Mouse (Mus musculus) erythroblast, embryonic 14.5 days (primary cell): ENCODE measurements around the gene Olfr13. TPM values are rescaled to one million over a fixed set of nuclear protein-coding genes. Genes with fewer than 3 reads are reported as not detected.
"Not testable (repeated sequence)": the region's sequence is repeated elsewhere in the genome, so short reads cannot be mapped to it uniquely, and the experiment has no call there.

Experiments used
- H3K27me3 ChIP-seq: 2 replicates; pipeline ENCODE4 v1.6.1; 2012; ENCODE audit warnings: inconsistent platforms; ENCODE audit not compliant: control insufficient read depth
- H3K36me3 ChIP-seq: 2 replicates; pipeline ENCODE4 v1.6.1; 2012; ENCODE audit warnings: mild to moderate bottlenecking, inconsistent platforms; ENCODE audit not compliant: control insufficient read depth
- H3K4me1 ChIP-seq: 2 replicates; pipeline ENCODE4 v1.6.1; 2012; ENCODE audit warnings: inconsistent platforms; ENCODE audit not compliant: control insufficient read depth
- H3K4me3 ChIP-seq: replicated peaks from 2 replicates; pipeline ENCODE3; 2012; ENCODE audit warnings: moderate library complexity, mild to moderate bottlenecking, inconsistent platforms
- H3K9me3 ChIP-seq: 2 replicates; pipeline ENCODE4 v1.6.1; 2012; ENCODE audit warnings: low read length, inconsistent platforms, mixed read lengths; ENCODE audit not compliant: control insufficient read depth
- GATA1 ChIP-seq: IDR thresholded peaks from 2 replicates; pipeline ENCODE4 v1.6.1; 2012; ENCODE audit warnings: low read length, inconsistent platforms, mixed read lengths
- TAL1 ChIP-seq: IDR thresholded peaks from 3 replicates; pipeline ENCODE4 v1.6.1; 2012; ENCODE audit warnings: low read length, inconsistent platforms, mixed read lengths
- polyA plus RNA-seq: library from polyadenylated mRNA; stranded (reverse); fragments of >175 nt; gene quantifications from 2 replicates; pipeline ENCODE4 v1.2.3, GENCODE M21; 2012

The Olfr13 gene
- polyA plus RNA-seq: not detected in 2 replicates

DNA sequence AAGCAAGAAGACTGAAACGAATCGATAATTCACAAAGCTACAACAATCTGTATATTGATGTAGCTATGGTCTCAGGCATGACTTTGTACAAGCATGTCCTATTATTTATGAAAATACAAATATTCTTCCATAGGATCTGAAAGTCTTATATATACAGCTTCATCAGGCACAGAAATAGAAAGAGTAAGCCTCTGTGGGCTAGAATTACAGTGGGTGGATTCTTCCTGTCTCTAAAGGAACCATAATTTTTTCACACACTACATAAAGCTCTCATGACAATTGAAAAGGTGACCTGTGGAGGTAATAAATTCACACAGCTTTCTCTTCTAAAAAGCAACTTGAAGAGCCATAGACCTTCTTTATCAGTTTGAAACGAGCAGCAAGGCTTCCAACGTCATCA, at the start of gene Olfr13:
Olfr13 (plus strand) TSS at position 301 of the 400 bp plus-strand sequence.
- no peaks in the 10 kb centered on the region for H3K27me3 ChIP-seq
- TF ChIP-seq TAL1 (no peak), GATA1 (no peak)
- no peaks in the 10 kb centered on the region for H3K4me1 ChIP-seq
- H3K4me3 ChIP-seq: no peak within 1 kb of the TSS
- H3K36me3 ChIP-seq: no peaks in the 10 kb centered on the region
- H3K9me3 ChIP-seq: no peaks in the 10 kb centered on the region

- H3K27me3 ChIP-seq, H3K4me1 ChIP-seq, H3K36me3 ChIP-seq, H3K4me3 ChIP-seq, H3K9me3 ChIP-seq: not testable (repeated sequence)
Observed at GRCm38 (mm10) chr6:43146267-43146666, 25.7 kb upstream of the Olfr13 start, which contains the start of gene Olfr237-ps1. Gene Olfr237-ps1, plus strand, starts transcription at chr6:43146567.

- no peaks in the 10 kb centered on the region for H3K4me1 ChIP-seq
- no peaks in the 10 kb centered on the region for H3K36me3 ChIP-seq
- no peaks in the 10 kb centered on the region for H3K9me3 ChIP-seq
- no peaks in the 10 kb centered on the region for H3K27me3 ChIP-seq
- TF ChIP-seq GATA1 (no peak), TAL1 (no peak)
- no peak overlapping the region for H3K4me3 ChIP-seq
Observed at GRCm38 (mm10) chr6:43159502-43159901, 12.4 kb upstream of the Olfr13 start.

DNA sequence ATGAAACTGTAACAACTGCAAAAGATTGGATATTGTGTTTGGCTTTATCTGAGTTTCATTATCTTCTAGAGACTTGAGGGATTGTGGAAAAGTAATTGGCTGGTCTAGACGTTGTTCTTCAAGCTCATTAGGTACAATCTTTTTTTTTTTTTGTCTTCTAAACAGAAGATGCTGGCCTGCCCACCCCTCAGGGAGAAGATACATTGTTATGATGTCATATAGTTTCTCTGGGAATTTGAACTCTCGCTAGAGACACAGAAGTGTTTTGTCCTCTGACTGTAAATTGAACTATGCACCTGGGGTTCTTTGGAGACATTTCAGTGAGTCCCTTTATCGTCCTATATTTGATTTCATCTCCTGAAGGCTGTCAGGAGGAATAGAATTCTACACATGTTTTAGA, 9.0 kb upstream of the Olfr13 start, which contains the start of gene Olfr437:
Olfr437 (plus strand) TSS at position 301 of the 400 bp plus-strand sequence.
- Histone ChIP-seq H3K4me1 (no peaks in the 10 kb centered on the region), H3K27me3 (no peaks in the 10 kb centered on the region), H3K9me3 (no peaks in the 10 kb centered on the region), H3K36me3 (no peaks in the 10 kb centered on the region), H3K4me3 (no peak within 1 kb of the TSS)
- TF ChIP-seq TAL1: no peak
- no peak for TF ChIP-seq GATA1

DNA sequence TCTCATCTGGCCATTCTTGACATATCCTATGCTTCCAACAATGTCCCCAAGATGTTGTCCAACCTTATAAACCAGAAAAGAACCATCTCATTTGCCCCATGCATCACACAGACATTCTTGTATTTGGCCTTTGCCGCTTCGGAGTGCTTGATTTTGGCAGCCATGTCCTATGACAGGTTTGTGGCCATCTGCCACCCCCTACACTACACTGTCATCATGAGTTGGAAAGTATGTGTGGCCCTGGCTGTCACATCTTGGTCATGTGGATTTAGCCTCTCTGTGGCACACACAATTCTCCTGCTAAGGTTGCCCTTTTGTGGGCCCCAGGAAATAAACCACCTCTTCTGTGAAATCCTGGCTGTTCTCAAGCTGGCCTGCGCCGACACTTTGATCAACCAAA, 4.7 kb upstream of the Olfr13 start:
- Histone ChIP-seq H3K9me3 (no peaks in the 10 kb centered on the region), H3K27me3 (no peaks in the 10 kb centered on the region)
- no peak for TF ChIP-seq GATA1
- TF ChIP-seq TAL1: no peak

DNA sequence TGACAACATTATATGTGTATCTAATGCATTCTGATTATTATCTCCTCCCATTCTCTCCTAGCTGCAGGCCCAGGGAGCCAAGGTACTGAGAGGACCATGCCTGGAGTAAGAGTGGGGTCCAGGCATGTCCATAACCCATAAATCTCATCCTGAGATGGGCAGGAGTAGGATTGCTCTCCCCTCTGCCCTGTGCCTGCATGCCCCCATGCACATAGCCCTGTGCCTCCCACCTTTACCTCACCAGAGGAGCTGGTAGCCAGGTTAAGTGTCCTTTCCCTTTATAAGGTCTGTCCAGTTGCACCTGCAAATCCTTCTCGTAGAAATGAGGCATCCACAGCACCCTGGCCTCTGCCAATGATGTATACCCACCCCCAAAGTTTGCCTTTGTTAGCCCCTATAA, 6.2 kb downstream of the Olfr13 start:
- Histone ChIP-seq H3K9me3 (no peaks in the 10 kb centered on the region), H3K36me3 (no peaks in the 10 kb centered on the region), H3K4me3 (no peak overlapping the region), H3K4me1 (no peaks in the 10 kb centered on the region), H3K27me3 (no peaks in the 10 kb centered on the region)
- TF ChIP-seq TAL1: no peak
- TF ChIP-seq GATA1: no peak

More for the DNA sequence above, 4.7 kb upstream of the Olfr13 start:
- no peak overlapping the region for H3K4me3 ChIP-seq
- no peaks in the 10 kb centered on the region for H3K36me3 ChIP-seq
- H3K4me1 ChIP-seq: no peaks in the 10 kb centered on the region

GRCm38 (mm10) chr6:43178584-43179501, 6.9 kb downstream of the Olfr13 start:
- Histone ChIP-seq H3K36me3 (no peaks in the 10 kb centered on the region), H3K27me3 (no peaks in the 10 kb centered on the region), H3K4me1 (no peaks in the 10 kb centered on the region), H3K9me3 (no peaks in the 10 kb centered on the region), H3K4me3 (no peak overlapping the region)
- TF ChIP-seq TAL1 (no peak), GATA1 (no peak)

DNA sequence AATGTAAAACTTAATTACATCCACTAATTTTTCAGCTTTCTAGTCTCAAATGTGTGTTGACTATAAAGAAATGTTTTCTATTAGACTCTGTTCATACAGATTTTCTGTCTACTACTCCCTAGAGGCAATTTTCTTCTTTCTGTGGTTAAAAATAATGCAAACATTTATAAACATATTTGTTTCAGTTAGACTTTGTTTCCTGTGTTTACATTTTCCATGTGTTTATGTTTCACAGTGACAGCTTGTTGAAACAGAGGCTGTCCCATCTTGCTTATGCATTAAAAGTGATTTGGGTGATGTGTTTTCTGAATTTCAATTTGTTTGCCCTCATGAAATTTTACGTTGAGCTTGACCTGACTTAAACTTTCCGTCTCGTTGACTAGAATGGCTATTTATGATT, 19.0 kb downstream of the Olfr13 start:
- H3K4me3 ChIP-seq: no peak overlapping the region
- H3K27me3 ChIP-seq: no peaks in the 10 kb centered on the region
- no peaks in the 10 kb centered on the region for H3K9me3 ChIP-seq
- TF ChIP-seq GATA1 (no peak), TAL1 (no peak)
- H3K36me3 ChIP-seq: no peaks in the 10 kb centered on the region
- H3K4me1 ChIP-seq: no peaks in the 10 kb centered on the region

- H3K9me3 ChIP-seq: no peaks in the 10 kb centered on the region
- no peak for TF ChIP-seq GATA1
- TF ChIP-seq TAL1: no peak
- no peaks in the 10 kb centered on the region for H3K4me1 ChIP-seq
- H3K27me3 ChIP-seq: no peaks in the 10 kb centered on the region
- no peaks in the 10 kb centered on the region for H3K36me3 ChIP-seq
- H3K4me3 ChIP-seq: no peak within 1 kb of the TSS
Observed at GRCm38 (mm10) chr6:43196781-43197180, 24.8 kb downstream of the Olfr13 start, which contains the start of gene Olfr435. Gene Olfr435, plus strand, starts transcription at chr6:43197146.
